Mouse (Mus musculus): ENCODE measurements around the gene Adk. TPM values are rescaled to one million over a fixed set of nuclear protein-coding genes. Genes with fewer than 3 reads are reported as not detected.

The Adk gene
- polyA plus RNA-seq, 1 experiment = 84.0 TPM

GRCm38 (mm10) chr14:21241105-21241504, 188.7 kb downstream of the Adk start:
- no peak for DNase-seq (ENCODE audit: extremely low spot score in 1 of 2, low spot score in 1 of 2)

- no peak for DNase-seq (ENCODE audit: extremely low spot score in 1 of 2, low spot score in 1 of 2)
These were observed 199.0 kb downstream of the Adk start for GRCm38 (mm10) chr14:21251386-21251785.

GRCm38 (mm10) chr14:21252326-21252886, 200.0 kb downstream of the Adk start:
- DNase-seq (ENCODE audit: extremely low spot score in 1 of 2, low spot score in 1 of 2) = peak; percentile 36 to 67

- DNase-seq (ENCODE audit: extremely low spot score in 1 of 2, low spot score in 1 of 2) = peak in 1 of 2 experiments; percentile 27
These were observed 201.1 kb downstream of the Adk start for GRCm38 (mm10) chr14:21253321-21253992.

- DNase-seq (ENCODE audit: extremely low spot score in 1 of 2, low spot score in 1 of 2) = peak in 1 of 2 experiments; percentile 22
These were observed 201.6 kb downstream of the Adk start for GRCm38 (mm10) chr14:21253993-21254339.

GRCm38 (mm10) chr14:21268229-21268628, 215.9 kb downstream of the Adk start:
- no peak for DNase-seq (ENCODE audit: extremely low spot score in 1 of 2, low spot score in 1 of 2)

- DNase-seq (ENCODE audit: extremely low spot score in 1 of 2, low spot score in 1 of 2) = no peak
These were observed 219.1 kb downstream of the Adk start for GRCm38 (mm10) chr14:21271472-21271871.

- DNase-seq (ENCODE audit: extremely low spot score in 1 of 2, low spot score in 1 of 2) = no peak
These were observed 223.4 kb downstream of the Adk start for GRCm38 (mm10) chr14:21275786-21276185.

GRCm38 (mm10) chr14:21278290-21278689, 225.9 kb downstream of the Adk start:
- no peak for DNase-seq (ENCODE audit: extremely low spot score in 1 of 2, low spot score in 1 of 2)

GRCm38 (mm10) chr14:21278907-21279535, 226.6 kb downstream of the Adk start:
- DNase-seq (ENCODE audit: extremely low spot score in 1 of 2, low spot score in 1 of 2) = no peak

- no peak for DNase-seq (ENCODE audit: extremely low spot score in 1 of 2, low spot score in 1 of 2)
These were observed 228.1 kb downstream of the Adk start for GRCm38 (mm10) chr14:21280451-21280850.

GRCm38 (mm10) chr14:21281506-21281905, 229.1 kb downstream of the Adk start:
- DNase-seq (ENCODE audit: extremely low spot score in 1 of 2, low spot score in 1 of 2) = no peak

- DNase-seq (ENCODE audit: extremely low spot score in 1 of 2, low spot score in 1 of 2) = no peak
These were observed 231.7 kb downstream of the Adk start for GRCm38 (mm10) chr14:21284116-21284515.

- no peak for DNase-seq (ENCODE audit: extremely low spot score in 1 of 2, low spot score in 1 of 2)
These were observed 232.5 kb downstream of the Adk start for GRCm38 (mm10) chr14:21284847-21285246.

- DNase-seq (ENCODE audit: extremely low spot score in 1 of 2, low spot score in 1 of 2) = no peak
These were observed 233.9 kb downstream of the Adk start for GRCm38 (mm10) chr14:21286274-21286673.

GRCm38 (mm10) chr14:21287726-21288442, 235.5 kb downstream of the Adk start:
- no peak for DNase-seq (ENCODE audit: extremely low spot score in 1 of 2, low spot score in 1 of 2)

GRCm38 (mm10) chr14:21299743-21300142, 247.4 kb downstream of the Adk start:
- DNase-seq (ENCODE audit: extremely low spot score in 1 of 2, low spot score in 1 of 2) = no peak

- no peak for DNase-seq (ENCODE audit: extremely low spot score in 1 of 2, low spot score in 1 of 2)
These were observed 252.4 kb downstream of the Adk start for GRCm38 (mm10) chr14:21304815-21305214.

- no peak for DNase-seq (ENCODE audit: extremely low spot score in 1 of 2, low spot score in 1 of 2)
These were observed 256.1 kb downstream of the Adk start for GRCm38 (mm10) chr14:21308349-21308936.

GRCm38 (mm10) chr14:21310530-21310929, 258.2 kb downstream of the Adk start:
- peak; percentile 69 to 71 for DNase-seq (ENCODE audit: extremely low spot score in 1 of 2, low spot score in 1 of 2)

All from frontal cortex, adult 2 months (tissue).